Mouse (Mus musculus) intestine, embryonic 15.5 days (tissue): ENCODE measurements around the gene Tstd1. TPM values are rescaled to one million over a fixed set of nuclear protein-coding genes. Genes with fewer than 3 reads are reported as not detected.

Experiments used
- ATAC-seq: fragments of 200-750 bp; cut with Nextera tagmentation; 2 replicates; pipeline ENCODE4 v1.8.0; 2017; ENCODE audit warnings: moderate TSS enrichment, moderate library complexity
- H3K27ac ChIP-seq: fragments of 300-500 bp; sonication (generic); 2 replicates; pipeline ENCODE4 v1.5.1; 2015; ENCODE audit warnings: mild to moderate bottlenecking, inconsistent platforms
- H3K27me3 ChIP-seq: fragments of 300-500 bp; sonication (generic); replicated peaks from 2 replicates; pipeline ENCODE4 v1.6.1; 2015; ENCODE audit warnings: inconsistent platforms
- H3K36me3 ChIP-seq: fragments of 300-500 bp; sonication (generic); 2 replicates; pipeline ENCODE4 v1.6.1; 2015; ENCODE audit warnings: inconsistent platforms
- H3K4me1 ChIP-seq: fragments of 300-500 bp; sonication (generic); replicated peaks from 2 replicates; pipeline ENCODE4 v1.6.1; 2015; ENCODE audit warnings: inconsistent platforms
- H3K4me2 ChIP-seq: fragments of 300-500 bp; sonication (generic); replicated peaks from 2 replicates; pipeline ENCODE4 v1.6.1; 2015; ENCODE audit warnings: mild to moderate bottlenecking, inconsistent platforms
- H3K4me3 ChIP-seq: fragments of 300-500 bp; sonication (generic); replicated peaks from 2 replicates; pipeline ENCODE4 v1.5.1; 2015; ENCODE audit warnings: inconsistent platforms
- H3K9ac ChIP-seq: fragments of 300-500 bp; sonication (generic); 2 replicates; pipeline ENCODE4 v1.6.1; 2015; ENCODE audit warnings: inconsistent platforms
- H3K9me3 ChIP-seq: fragments of 300-500 bp; sonication (generic); 2 replicates; pipeline ENCODE4 v1.6.1; 2016; ENCODE audit warnings: inconsistent platforms
- WGBS: fragments of 180-500 bp; shearing (Covaris S2); methylation state at CpG from one replicate; pipeline ENCODE4 v1.1.7; 2015; 5-methylcytosine and 5-hydroxymethylcytosine counted together
- polyA plus RNA-seq: library from polyadenylated mRNA; unstranded; fragments of >200 nt; fragmentation: Nextera tagmentation; extraction: Ambion mirVana; gene quantifications from 2 replicates; pipeline ENCODE4 v1.2.1, GENCODE M21; 2015

Tstd1 gene
- polyA plus RNA-seq, 1 experiment from 2014 or later, result 3.8 TPM

GRCm38 (mm10) chr1:171419291-171419882 lies 715 bp downstream of the Tstd1 start:
- no peaks in the 10 kb centered on the region for H3K27me3 ChIP-seq
- H3K4me2 ChIP-seq, result no peak overlapping the region
- H3K36me3 ChIP-seq, result peaks cover 19% of the 10 kb centered on the region
- ATAC-seq, result no peak
- H3K4me3 ChIP-seq, result no peak overlapping the region
- H3K4me1 ChIP-seq, result no peaks in the 10 kb centered on the region
- H3K9me3 ChIP-seq, result no peaks in the 10 kb centered on the region
- WGBS, result 71% methylated on average over 12 of the region's 12 CpGs
- H3K9ac ChIP-seq, result no peak overlapping the region
- no peak overlapping the region for H3K27ac ChIP-seq

- ATAC-seq, result no peak
Observed at GRCm38 (mm10) chr1:171419905-171420304, 1.2 kb downstream of the Tstd1 start.

GRCm38 (mm10) chr1:171422504-171423095 lies 3.9 kb downstream of the Tstd1 start:
- Histone ChIP-seq H3K4me3 (no peak overlapping the region), H3K9ac (no peak overlapping the region), H3K9me3 (no peaks in the 10 kb centered on the region), H3K4me2 (no peak overlapping the region), H3K27ac (no peak overlapping the region), H3K4me1 (peaks cover 8% of the 10 kb centered on the region; the same call in 1 of the 2 replicates), H3K36me3 (peaks cover 10% of the 10 kb centered on the region), H3K27me3 (no peaks in the 10 kb centered on the region; the same call in 1 of the 2 replicates)
- peak; percentile 37; the same call in 1 of the 2 replicates for ATAC-seq
- 74% methylated on average over 8 of the region's 8 CpGs for WGBS

More at GRCm38 (mm10) chr1:171419905-171420304, 1.2 kb downstream of the Tstd1 start:
- no peak overlapping the region for H3K27ac ChIP-seq
- H3K9me3 ChIP-seq, result no peaks in the 10 kb centered on the region
- H3K4me1 ChIP-seq, result peaks cover 3% of the 10 kb centered on the region; the same call in 1 of the 2 replicates
- H3K27me3 ChIP-seq, result no peaks in the 10 kb centered on the region
- WGBS, result 88% methylated on average over 5 of the region's 5 CpGs
- H3K4me3 ChIP-seq, result no peak overlapping the region
- H3K9ac ChIP-seq, result no peak overlapping the region
- peaks cover 19% of the 10 kb centered on the region for H3K36me3 ChIP-seq
- H3K4me2 ChIP-seq, result no peak overlapping the region

- WGBS, result 34% methylated on average over 5 of the region's 5 CpGs
- Histone ChIP-seq H3K9me3 (no peaks in the 10 kb centered on the region), H3K27me3 (no peaks in the 10 kb centered on the region; the same call in 1 of the 2 replicates), H3K27ac (no peak overlapping the region), H3K4me3 (no peak overlapping the region), H3K4me2 (no peak overlapping the region), H3K36me3 (no peaks in the 10 kb centered on the region; the same call in 1 of the 2 replicates), H3K9ac (no peak overlapping the region), H3K4me1 (peaks cover 8% of the 10 kb centered on the region; the same call in 1 of the 2 replicates)
- ATAC-seq, result peak; percentile 42
Observed at GRCm38 (mm10) chr1:171424638-171425037, 6.0 kb downstream of the Tstd1 start.

- Histone ChIP-seq H3K27me3 (no peaks in the 10 kb centered on the region; the same call in 1 of the 2 replicates), H3K4me2 (no peak overlapping the region), H3K9ac (no peak overlapping the region), H3K4me1 (peaks cover 8% of the 10 kb centered on the region; the same call in 1 of the 2 replicates), H3K36me3 (no peaks in the 10 kb centered on the region), H3K27ac (no peak overlapping the region), H3K9me3 (no peaks in the 10 kb centered on the region), H3K4me3 (no peak overlapping the region)
- WGBS, result 29% methylated on average over 4 of the region's 4 CpGs
- peak; percentile 75 for ATAC-seq
Observed at GRCm38 (mm10) chr1:171425126-171425525, 6.5 kb downstream of the Tstd1 start.

- no peaks in the 10 kb centered on the region; the same call in 1 of the 2 replicates for H3K27me3 ChIP-seq
- no peak overlapping the region for H3K9ac ChIP-seq
- ATAC-seq, result no peak
- peaks cover 6% of the 10 kb centered on the region; the same call in 1 of the 2 replicates for H3K4me1 ChIP-seq
- no peaks in the 10 kb centered on the region for H3K9me3 ChIP-seq
- no peak overlapping the region for H3K27ac ChIP-seq
- no peaks in the 10 kb centered on the region for H3K36me3 ChIP-seq
- WGBS, result 80% methylated on average over 5 of the region's 5 CpGs
- no peak overlapping the region for H3K4me2 ChIP-seq
- H3K4me3 ChIP-seq, result no peak overlapping the region
Observed at GRCm38 (mm10) chr1:171432158-171432557, 13.5 kb downstream of the Tstd1 start.

- H3K4me1 ChIP-seq, result peaks cover 9% of the 10 kb centered on the region
- 18% methylated on average over 7 of the region's 7 CpGs for WGBS
- no peak overlapping the region for H3K27ac ChIP-seq
- H3K9ac ChIP-seq, result no peak overlapping the region
- no peaks in the 10 kb centered on the region for H3K9me3 ChIP-seq
- no peaks in the 10 kb centered on the region for H3K36me3 ChIP-seq
- H3K27me3 ChIP-seq, result no peaks in the 10 kb centered on the region
- H3K4me3 ChIP-seq, result no peak overlapping the region
- 0 out of 2 replicates have a peak overlapping the region, but pooled peaks have one; percentile 11 for H3K4me2 ChIP-seq
- ATAC-seq, result no peak
Observed at GRCm38 (mm10) chr1:171435288-171435814, 16.7 kb downstream of the Tstd1 start.

GRCm38 (mm10) chr1:171435974-171436373 lies 17.3 kb downstream of the Tstd1 start:
- no peaks in the 10 kb centered on the region for H3K9me3 ChIP-seq
- H3K27ac ChIP-seq, result no peak overlapping the region
- H3K4me3 ChIP-seq, result no peak overlapping the region
- no peaks in the 10 kb centered on the region for H3K36me3 ChIP-seq
- no peaks in the 10 kb centered on the region for H3K27me3 ChIP-seq
- H3K4me2 ChIP-seq, result no peak overlapping the region
- ATAC-seq, result no peak
- H3K4me1 ChIP-seq, result peaks cover 14% of the 10 kb centered on the region
- H3K9ac ChIP-seq, result no peak overlapping the region
- 35% methylated on average over 1 of the region's 1 CpGs for WGBS

- Histone ChIP-seq H3K4me1 (peaks cover 21% of the 10 kb centered on the region), H3K27me3 (no peaks in the 10 kb centered on the region), H3K9ac (peak within 1 kb of the TSS; percentile 68), H3K4me2 (peak within 1 kb of the TSS; percentile 69), H3K27ac (peak within 1 kb of the TSS; percentile 86), H3K4me3 (peak within 1 kb of the TSS; percentile 58), H3K9me3 (no peaks in the 10 kb centered on the region), H3K36me3 (no peaks in the 10 kb centered on the region)
- whole genome bisulfite sequencing, result 1% methylated on average over 46 of the region's 46 CpGs
- peak; percentile 90 for ATAC-seq
Observed at GRCm38 (mm10) chr1:171437264-171438013, 18.8 kb downstream of the Tstd1 start, which contains the start of gene F11r. F11r (plus strand) TSS chr1:171437535.

- H3K4me1 ChIP-seq, result peaks cover 24% of the 10 kb centered on the region
- ATAC-seq, result no peak
- H3K27ac ChIP-seq, result peak overlapping the region; percentile 86
- H3K9me3 ChIP-seq, result no peaks in the 10 kb centered on the region
- no peaks in the 10 kb centered on the region for H3K36me3 ChIP-seq
- no peaks in the 10 kb centered on the region for H3K27me3 ChIP-seq
- peak overlapping the region; percentile 58 for H3K4me3 ChIP-seq
- 5% methylated on average over 18 of the region's 18 CpGs for WGBS
- peak overlapping the region; percentile 68 for H3K9ac ChIP-seq
- peak overlapping the region; percentile 69 for H3K4me2 ChIP-seq
Observed at GRCm38 (mm10) chr1:171438014-171438670, 19.5 kb downstream of the Tstd1 start.

GRCm38 (mm10) chr1:171439072-171439471 lies 20.4 kb downstream of the Tstd1 start:
- no peaks in the 10 kb centered on the region for H3K9me3 ChIP-seq
- peak overlapping the region; percentile 58 for H3K4me3 ChIP-seq
- no peaks in the 10 kb centered on the region for H3K36me3 ChIP-seq
- H3K4me2 ChIP-seq, result peak overlapping the region; percentile 69
- 21% methylated on average over 8 of the region's 8 CpGs for WGBS
- H3K4me1 ChIP-seq, result peaks cover 24% of the 10 kb centered on the region
- H3K9ac ChIP-seq, result 0 out of 2 replicates have a peak overlapping the region, but pooled peaks have one; percentile 68
- ATAC-seq, result no peak
- H3K27ac ChIP-seq, result peak overlapping the region; percentile 86
- H3K27me3 ChIP-seq, result no peaks in the 10 kb centered on the region
